Mouse (Mus musculus): ENCODE results near the gene Slco2a1. TPM values are rescaled to one million over a fixed set of nuclear protein-coding genes. Genes with fewer than 3 reads are reported as not detected.

The Slco2a1 gene
- polyA plus RNA-seq (2014; fragmentation: Nextera tagmentation; extraction: Ambion mirVana), result 5.5 and 7.0 TPM in 2 replicates

DNA sequence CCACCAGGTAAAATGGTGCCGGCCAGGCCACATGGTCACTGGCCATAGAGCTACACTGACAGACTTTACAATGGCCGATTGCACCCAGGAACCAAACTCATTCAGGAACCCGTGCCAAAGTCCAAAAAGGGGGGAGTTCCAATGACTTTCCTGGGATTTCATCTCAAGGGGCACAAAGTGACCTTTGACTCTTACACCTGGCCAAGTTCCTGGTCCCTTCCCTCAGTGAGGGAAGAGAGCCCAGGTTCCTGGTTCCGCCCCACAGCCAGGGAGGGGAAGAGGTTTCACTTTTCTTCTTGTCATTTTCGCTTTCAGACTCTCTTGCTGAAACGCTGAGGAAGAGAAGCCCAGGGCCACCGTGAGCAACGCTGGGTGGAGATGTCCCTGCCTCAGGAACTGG lies at the start of gene Slco2a1:
Slco2a1 (plus strand) TSS at position 251 of the 400 bp plus-strand sequence.
- WGBS, result 84% methylated on average over 8 of the region's 8 CpGs
- Histone ChIP-seq H3K9me3 (ENCODE audit: control insufficient read depth, low read length) (no peaks in the 10 kb centered on the region), H3K27ac (ENCODE audit: low read depth) (no peak within 1 kb of the TSS), H3K4me1 (replicated peaks; ENCODE audit: control insufficient read depth, insufficient read depth, low read length) (no peaks in the 10 kb centered on the region), H3K4me2 (ENCODE audit: low read length) (no peak within 1 kb of the TSS), H3K9ac (ENCODE audit: low read length) (no peak within 1 kb of the TSS), H3K27me3 (replicated peaks; ENCODE audit: control insufficient read depth, insufficient read depth, low read length) (no peaks in the 10 kb centered on the region), H3K36me3 (ENCODE audit: control insufficient read depth, insufficient read depth, low read length) (no peaks in the 10 kb centered on the region), H3K4me3 (ENCODE audit: low read depth, low read length) (no peak within 1 kb of the TSS)
- ATAC-seq (replicated peaks; ENCODE audit: low FRiP score, low TSS enrichment, low read depth), result peak; percentile 47; the same call in 1 of the 2 replicates
- no peak for DNase-seq (ENCODE audit: low spot score)

DNA sequence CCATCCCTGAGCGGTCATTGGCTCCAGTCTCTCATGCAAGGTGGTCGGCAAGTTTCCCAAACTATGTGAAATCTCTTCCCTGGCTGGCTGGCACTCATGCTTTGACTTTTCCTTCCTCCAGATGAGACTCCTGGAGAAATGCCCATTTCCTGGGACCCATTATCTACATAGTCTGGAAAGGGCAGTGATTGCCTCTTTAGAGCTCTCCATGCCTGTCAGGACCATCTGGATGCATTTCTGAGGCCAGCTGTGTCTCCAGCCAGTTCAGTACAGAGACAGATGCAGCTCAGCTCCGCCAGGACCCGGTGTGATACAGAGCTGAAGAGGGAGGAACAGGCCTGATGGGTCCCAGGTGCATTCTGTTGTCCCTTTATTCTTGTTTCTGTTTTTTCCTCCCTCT lies 46.3 kb upstream of the Slco2a1 start:
- Histone ChIP-seq H3K27ac (ENCODE audit: low read depth) (no peak overlapping the region), H3K27me3 (replicated peaks; ENCODE audit: control insufficient read depth, insufficient read depth, low read length) (no peaks in the 10 kb centered on the region), H3K4me2 (ENCODE audit: low read length) (no peak overlapping the region), H3K4me3 (ENCODE audit: low read depth, low read length) (no peak overlapping the region), H3K4me1 (replicated peaks; ENCODE audit: control insufficient read depth, insufficient read depth, low read length) (no peaks in the 10 kb centered on the region), H3K9me3 (ENCODE audit: control insufficient read depth, low read length) (no peaks in the 10 kb centered on the region), H3K36me3 (ENCODE audit: control insufficient read depth, insufficient read depth, low read length) (no peaks in the 10 kb centered on the region), H3K9ac (ENCODE audit: low read length) (no peak overlapping the region)
- 82% methylated on average over 4 of the region's 4 CpGs for WGBS
- ATAC-seq (replicated peaks; ENCODE audit: low FRiP score, low TSS enrichment, low read depth) (no peak), DNase-seq (ENCODE audit: low spot score) (peak; percentile 43)

DNA sequence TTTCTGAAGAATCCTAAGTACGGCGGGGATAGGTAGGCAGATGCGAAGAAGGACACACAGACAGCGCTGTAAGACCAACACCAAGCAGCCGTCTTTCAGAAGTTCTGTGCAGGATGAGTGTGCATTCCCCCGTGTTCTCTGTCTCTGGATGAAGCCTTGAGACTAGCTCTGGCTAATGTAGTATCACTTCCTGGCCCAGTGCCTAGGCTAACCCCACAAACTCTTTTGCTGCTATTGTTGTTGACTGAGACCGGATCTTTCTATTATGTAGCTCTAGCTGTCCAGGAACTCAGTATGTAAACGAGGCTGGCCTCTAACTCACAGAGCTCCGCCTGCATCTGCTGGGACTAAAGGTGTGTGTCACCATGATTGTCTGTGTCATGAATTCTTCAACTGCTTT lies 43.6 kb upstream of the Slco2a1 start:
- no peak overlapping the region for H3K4me3 ChIP-seq (ENCODE audit: low read depth, low read length)
- 90% methylated on average over 9 of the region's 9 CpGs for WGBS

DNA sequence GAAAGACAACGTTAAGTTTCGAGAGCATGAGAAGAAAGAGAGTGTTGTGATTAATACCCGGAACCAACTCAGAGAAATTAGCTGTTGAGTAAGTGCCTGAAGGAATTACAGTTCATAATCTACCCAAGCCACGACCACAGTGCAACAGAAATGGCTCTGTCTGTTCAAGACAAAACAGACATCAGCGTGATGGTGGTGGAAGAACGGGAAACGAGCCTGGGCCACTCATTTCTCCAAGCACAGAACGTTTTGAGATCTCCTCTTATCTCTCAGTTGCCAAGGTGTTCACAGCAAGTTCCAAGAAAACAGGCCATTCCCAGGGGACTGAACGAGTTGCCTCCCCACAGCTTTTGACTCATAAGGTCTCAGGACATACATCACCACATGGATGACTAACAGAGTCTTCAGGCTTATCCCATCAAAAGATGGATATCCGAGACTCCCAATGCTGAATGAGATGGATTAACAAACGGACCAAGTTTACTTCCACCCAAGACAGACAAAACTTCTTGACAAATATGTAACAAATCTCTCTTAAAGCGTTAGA lies 42.0 kb upstream of the Slco2a1 start:
- WGBS, result 82% methylated on average over 12 of the region's 12 CpGs
- H3K4me2 ChIP-seq (ENCODE audit: low read length), result no peak overlapping the region
- H3K4me1 ChIP-seq (replicated peaks; ENCODE audit: control insufficient read depth, insufficient read depth, low read length), result no peaks in the 10 kb centered on the region
- H3K27me3 ChIP-seq (replicated peaks; ENCODE audit: control insufficient read depth, insufficient read depth, low read length), result no peaks in the 10 kb centered on the region
- no peaks in the 10 kb centered on the region for H3K36me3 ChIP-seq (ENCODE audit: control insufficient read depth, insufficient read depth, low read length)
- no peak overlapping the region for H3K27ac ChIP-seq (ENCODE audit: low read depth)
- no peak for DNase-seq (ENCODE audit: low spot score)
- no peak overlapping the region for H3K4me3 ChIP-seq (ENCODE audit: low read depth, low read length)
- H3K9me3 ChIP-seq (ENCODE audit: control insufficient read depth, low read length), result no peaks in the 10 kb centered on the region
- no peak overlapping the region for H3K9ac ChIP-seq (ENCODE audit: low read length)
- ATAC-seq (replicated peaks; ENCODE audit: low FRiP score, low TSS enrichment, low read depth), result no peak

More for the DNA sequence above, 43.6 kb upstream of the Slco2a1 start:
- Histone ChIP-seq H3K4me1 (replicated peaks; ENCODE audit: control insufficient read depth, insufficient read depth, low read length) (no peaks in the 10 kb centered on the region), H3K27ac (ENCODE audit: low read depth) (no peak overlapping the region), H3K4me2 (ENCODE audit: low read length) (no peak overlapping the region), H3K9me3 (ENCODE audit: control insufficient read depth, low read length) (no peaks in the 10 kb centered on the region), H3K27me3 (replicated peaks; ENCODE audit: control insufficient read depth, insufficient read depth, low read length) (no peaks in the 10 kb centered on the region), H3K9ac (ENCODE audit: low read length) (no peak overlapping the region), H3K36me3 (ENCODE audit: control insufficient read depth, insufficient read depth, low read length) (no peaks in the 10 kb centered on the region)
- no peak for DNase-seq (ENCODE audit: low spot score)
- no peak for ATAC-seq (replicated peaks; ENCODE audit: low FRiP score, low TSS enrichment, low read depth)

DNA sequence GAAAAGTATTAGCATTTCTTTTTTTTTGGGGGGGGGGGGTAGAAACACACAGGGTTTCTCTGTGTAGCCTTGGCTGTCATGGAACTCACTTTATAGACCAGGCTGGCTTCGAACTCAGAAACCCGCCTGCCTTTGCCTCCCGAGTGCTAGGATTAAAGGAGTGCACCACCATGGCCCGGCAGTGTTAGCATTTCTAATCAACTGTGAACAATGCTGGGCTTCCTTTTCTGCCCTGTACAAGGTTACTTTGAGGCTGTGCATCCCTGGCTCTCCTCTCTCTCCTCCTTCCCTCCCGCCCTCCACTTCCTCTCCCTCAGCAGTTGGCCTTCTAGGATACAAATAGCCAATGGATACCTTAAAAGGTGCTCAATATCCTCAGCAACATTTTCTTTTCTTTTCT lies 39.8 kb upstream of the Slco2a1 start:
- WGBS, result 86% methylated on average over 5 of the region's 5 CpGs
- Histone ChIP-seq H3K9ac (ENCODE audit: low read length) (no peak overlapping the region), H3K4me3 (ENCODE audit: low read depth, low read length) (no peak overlapping the region), H3K27ac (ENCODE audit: low read depth) (no peak overlapping the region), H3K27me3 (replicated peaks; ENCODE audit: control insufficient read depth, insufficient read depth, low read length) (no peaks in the 10 kb centered on the region), H3K4me1 (replicated peaks; ENCODE audit: control insufficient read depth, insufficient read depth, low read length) (no peaks in the 10 kb centered on the region), H3K4me2 (ENCODE audit: low read length) (no peak overlapping the region), H3K9me3 (ENCODE audit: control insufficient read depth, low read length) (no peaks in the 10 kb centered on the region), H3K36me3 (ENCODE audit: control insufficient read depth, insufficient read depth, low read length) (no peaks in the 10 kb centered on the region)
- DNase-seq (ENCODE audit: low spot score), result no peak
- ATAC-seq (replicated peaks; ENCODE audit: low FRiP score, low TSS enrichment, low read depth), result no peak

DNA sequence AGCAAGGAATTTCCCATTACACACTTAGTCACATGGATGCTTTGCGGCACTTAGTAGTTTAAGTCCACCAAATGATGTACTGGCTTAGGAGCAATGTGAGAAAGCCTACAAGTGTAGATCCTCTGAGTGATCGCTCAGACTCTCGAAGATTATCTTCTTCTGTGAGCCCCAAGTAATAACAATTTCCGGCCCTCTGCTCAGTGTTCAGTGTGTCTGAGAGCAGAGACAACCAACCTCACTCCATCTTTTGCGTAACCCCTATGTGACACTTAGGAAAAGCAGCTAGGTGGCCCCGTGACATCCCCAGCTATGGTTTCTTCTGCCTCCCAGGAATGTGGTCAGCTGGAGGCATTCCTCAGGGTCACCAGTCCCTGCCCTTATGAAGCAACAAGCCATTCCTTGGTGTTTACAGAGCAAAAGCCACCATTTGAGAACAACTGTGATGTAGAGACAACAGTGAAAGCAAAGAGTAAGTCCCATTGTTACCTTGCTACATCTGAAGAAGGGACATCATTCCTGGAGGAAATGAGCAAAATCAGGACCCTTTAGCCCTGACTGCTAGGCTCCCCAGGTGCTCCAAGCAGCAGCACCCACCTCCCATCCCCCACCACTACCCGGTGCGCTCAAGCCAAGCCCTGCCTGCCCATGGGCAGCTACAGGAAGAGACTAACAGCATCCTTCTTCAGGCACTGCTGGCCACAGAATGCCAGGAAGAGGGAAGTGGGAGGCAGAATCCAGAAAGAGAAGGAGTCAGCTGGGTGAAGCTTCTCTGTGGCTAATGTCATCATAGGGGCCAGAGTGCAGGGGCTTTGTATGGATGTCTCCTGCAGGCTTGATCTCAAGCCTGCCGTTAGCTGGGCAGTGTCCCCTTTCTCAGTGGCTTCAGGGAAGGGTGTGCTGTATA lies 37.2 kb upstream of the Slco2a1 start:
- H3K27me3 ChIP-seq (replicated peaks; ENCODE audit: control insufficient read depth, insufficient read depth, low read length), result no peaks in the 10 kb centered on the region
- H3K27ac ChIP-seq (ENCODE audit: low read depth), result no peak overlapping the region
- H3K4me1 ChIP-seq (replicated peaks; ENCODE audit: control insufficient read depth, insufficient read depth, low read length), result no peaks in the 10 kb centered on the region
- no peaks in the 10 kb centered on the region for H3K36me3 ChIP-seq (ENCODE audit: control insufficient read depth, insufficient read depth, low read length)
- H3K9ac ChIP-seq (ENCODE audit: low read length), result no peak overlapping the region
- no peaks in the 10 kb centered on the region for H3K9me3 ChIP-seq (ENCODE audit: control insufficient read depth, low read length)
- WGBS, result 84% methylated on average over 9 of the region's 9 CpGs
- DNase-seq (ENCODE audit: low spot score) (no peak), ATAC-seq (replicated peaks; ENCODE audit: low FRiP score, low TSS enrichment, low read depth) (no peak)
- H3K4me3 ChIP-seq (ENCODE audit: low read depth, low read length), result no peak overlapping the region
- no peak overlapping the region for H3K4me2 ChIP-seq (ENCODE audit: low read length)

DNA sequence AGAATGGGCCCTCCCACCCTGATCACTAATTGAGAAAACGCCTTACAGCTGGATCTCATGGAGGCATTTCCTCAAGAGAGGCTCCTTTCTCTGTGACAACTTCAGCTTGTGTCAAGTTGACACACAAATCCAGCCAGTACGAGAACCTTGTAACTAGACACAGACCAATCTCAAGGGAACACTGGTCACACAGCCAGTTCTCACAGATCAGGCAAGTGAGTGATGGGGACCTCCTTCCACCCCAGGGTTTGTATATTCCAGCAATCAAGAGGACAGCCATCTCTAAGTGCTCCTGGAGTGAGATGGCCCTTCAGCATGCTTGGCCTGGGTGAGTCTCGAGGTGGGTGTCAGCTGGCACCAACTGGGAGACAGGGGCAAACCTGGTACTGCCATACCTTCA lies 32.6 kb upstream of the Slco2a1 start:
- no peaks in the 10 kb centered on the region for H3K27me3 ChIP-seq (replicated peaks; ENCODE audit: control insufficient read depth, insufficient read depth, low read length)
- H3K27ac ChIP-seq (ENCODE audit: low read depth), result no peak overlapping the region
- H3K9ac ChIP-seq (ENCODE audit: low read length), result no peak overlapping the region
- no peak overlapping the region for H3K4me3 ChIP-seq (ENCODE audit: low read depth, low read length)
- H3K9me3 ChIP-seq (ENCODE audit: control insufficient read depth, low read length), result no peaks in the 10 kb centered on the region
- 81% methylated on average over 3 of the region's 3 CpGs for WGBS
- DNase-seq (ENCODE audit: low spot score) (no peak), ATAC-seq (replicated peaks; ENCODE audit: low FRiP score, low TSS enrichment, low read depth) (no peak)
- H3K4me1 ChIP-seq (replicated peaks; ENCODE audit: control insufficient read depth, insufficient read depth, low read length), result no peaks in the 10 kb centered on the region
- no peak overlapping the region for H3K4me2 ChIP-seq (ENCODE audit: low read length)
- H3K36me3 ChIP-seq (ENCODE audit: control insufficient read depth, insufficient read depth, low read length), result no peaks in the 10 kb centered on the region

DNA sequence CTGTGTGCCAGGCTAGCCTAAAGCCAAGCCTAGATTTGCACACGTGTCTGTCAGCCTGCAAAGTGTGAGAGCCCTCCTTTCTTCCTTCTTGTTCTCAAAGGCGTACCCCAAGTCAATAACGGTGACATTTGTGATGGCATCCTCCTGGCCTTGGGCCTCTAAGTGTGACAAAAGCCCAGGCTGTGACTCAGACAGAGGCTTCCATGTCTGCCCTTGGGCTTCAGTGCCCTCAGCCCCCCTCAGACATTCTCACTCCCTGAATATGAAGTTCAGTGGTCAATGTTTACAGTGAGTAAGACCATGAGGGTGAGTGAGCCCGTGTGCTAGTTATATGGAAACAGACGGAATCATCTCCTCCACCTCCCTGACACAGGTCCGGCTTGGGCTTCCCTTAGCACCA lies 29.8 kb upstream of the Slco2a1 start:
- Histone ChIP-seq H3K27ac (ENCODE audit: low read depth) (no peak overlapping the region), H3K4me1 (replicated peaks; ENCODE audit: control insufficient read depth, insufficient read depth, low read length) (peaks cover 7% of the 10 kb centered on the region; the same call in 1 of the 2 replicates), H3K4me3 (ENCODE audit: low read depth, low read length) (no peak overlapping the region), H3K9me3 (ENCODE audit: control insufficient read depth, low read length) (no peaks in the 10 kb centered on the region), H3K27me3 (replicated peaks; ENCODE audit: control insufficient read depth, insufficient read depth, low read length) (no peaks in the 10 kb centered on the region), H3K36me3 (ENCODE audit: control insufficient read depth, insufficient read depth, low read length) (no peaks in the 10 kb centered on the region), H3K4me2 (ENCODE audit: low read length) (no peak overlapping the region), H3K9ac (ENCODE audit: low read length) (no peak overlapping the region)
- DNase-seq (ENCODE audit: low spot score) (no peak), ATAC-seq (replicated peaks; ENCODE audit: low FRiP score, low TSS enrichment, low read depth) (no peak)
- WGBS, result 65% methylated on average over 6 of the region's 6 CpGs

All from intestine, embryonic 14.5 days (tissue).